Comparison of ENCODE assay signal across 11 mouse cellular contexts in genomic region chr15:84183967-84184366, GRCm38 (mm10). TPM values are rescaled to one million over a fixed set of nuclear protein-coding genes. Genes with fewer than 3 reads are reported as not detected.
DNase-seq lines count a peak whose midpoint lies in the region; ATAC-seq and TF ChIP-seq lines count a peak whose summit lies in the region.
"Had no signal": no experiment of that assay in that cellular context is flagged by ENCODE, and none has a peak within 500 bp of the region (broad histone marks: within the 10 kb centered on the region; RNA-seq: fewer than 3 reads in every experiment).

No protein-coding gene starts in this region.

- TF ChIP-seq CTCF in gastrocnemius, adult 2 months (IDR thresholded peaks at IDR 0.05): no peak
- TF ChIP-seq CTCF in left cerebral cortex, adult 2 months (IDR thresholded peaks at IDR 0.05): no peak

- no peak overlapping the region for H3K4me3 ChIP-seq in gastrocnemius, adult 2 months
- no peak overlapping the region for H3K4me3 ChIP-seq in left cerebral cortex, adult 2 months
- H3K4me3 ChIP-seq: forebrain, embryonic 15.5 days had no signal

- H3K27ac ChIP-seq in gastrocnemius, adult 2 months: peak overlapping the region; percentile 28
- no peak overlapping the region for H3K27ac ChIP-seq in left cerebral cortex, adult 2 months
- H3K27ac ChIP-seq: forebrain, embryonic 15.5 days had no signal

- intact Hi-C loops in gastrocnemius, adult 2 months (cut with DNase I): no loop called here
- intact Hi-C loops in gastrocnemius, postnatal 36 days (cut with DNase I): no loop called here
- intact Hi-C loops in left cerebral cortex, adult 2 months (cut with DNase I): no loop called here

- peak; percentile 34 for DNase-seq in gastrocnemius, adult 2 months
- DNase-seq in gastrocnemius, postnatal 36 days: no peak
- DNase-seq in retina, postnatal 1 day: peak; percentile 6
- no peak for DNase-seq in retina, embryonic 14.5 days (ENCODE audit: low spot score)
- DNase-seq in kidney, postnatal 14 days: peak; percentile 33
- DNase-seq in left cerebral cortex, adult 2 months (ENCODE audit: extremely low spot score in 1 of 2, low spot score in 2 of 2): no peak
- no peak for DNase-seq in cerebellum, adult 9-10 months
- DNase-seq: cerebellum, adult 9-11 months had no signal

- ATAC-seq in erythroblast, adult 5-6 weeks (replicated peaks; ENCODE audit: low FRiP score, poor library complexity, severe bottlenecking): no peak
- ATAC-seq: forebrain, embryonic 15.5 days had no signal

RNA-seq across cellular contexts. Expression of gene Samm50, which starts 8.1 kb away (rescaled TPM):
- total RNA-seq in gastrocnemius, adult 2 months (2021): 100 to 1,000 TPM; 154 to 224 TPM
- total RNA-seq in gastrocnemius, postnatal 36 days (2021): 100 to 1,000 TPM; 169 to 174 TPM
- 9.6 and 13.2 TPM in 2 replicates for total RNA-seq in erythroblast, adult 5-6 weeks (2015; ENCODE audit: low replicate concordance)
- 7.0 and 18.7 TPM in 2 replicates for total RNA-seq in erythroblast, adult 5-6 weeks (2017; ENCODE audit: low replicate concordance)
- total RNA-seq in left cerebral cortex, adult 2 months (2021): 100 to 1,000 TPM in 1 of 2 experiments, 10 to 100 TPM in 1; 99.4 to 111 TPM

RNA-seq across cellular contexts. Expression of gene Pnpla3, which starts 16.3 kb away (rescaled TPM):
- 10 to 100 TPM in 1 of 2 experiments, 1 to 10 TPM in 1; 1.8 to 18.9 TPM for total RNA-seq in gastrocnemius, adult 2 months (2021)
- 1 to 10 TPM; 3.8 to 5.9 TPM for total RNA-seq in gastrocnemius, postnatal 36 days (2021)
- total RNA-seq in erythroblast, adult 5-6 weeks (2015; ENCODE audit: low replicate concordance): not detected in 2 replicates
- not detected in 2 replicates for total RNA-seq in erythroblast, adult 5-6 weeks (2017; ENCODE audit: low replicate concordance)
- 10 to 100 TPM; 10.9 to 12.0 TPM for total RNA-seq in left cerebral cortex, adult 2 months (2021)
- total RNA-seq: neutrophil, adult 5-6 weeks had no signal

RNA-seq across cellular contexts. Expression of gene Parvb, which starts 47.9 kb away (rescaled TPM):
- total RNA-seq in gastrocnemius, adult 2 months (2021): 10 to 100 TPM; 48.4 to 63.3 TPM
- 10 to 100 TPM; 45.8 to 49.5 TPM for total RNA-seq in gastrocnemius, postnatal 36 days (2021)
- 21.5 and 23.6 TPM in 2 replicates for total RNA-seq in erythroblast, adult 5-6 weeks (2015; ENCODE audit: low replicate concordance)
- 12.1 and 15.3 TPM in 2 replicates for total RNA-seq in erythroblast, adult 5-6 weeks (2017; ENCODE audit: low replicate concordance)
- total RNA-seq in left cerebral cortex, adult 2 months (2021): 10 to 100 TPM; 19.3 to 20.9 TPM

Comparison
In these comparisons a context has a peak if more than half of its experiments do, and no peak if none do; other contexts are left out.
1. DNase-seq: peak in gastrocnemius, adult 2 months (single experiment), retina, postnatal 1 day (single experiment) and kidney, postnatal 14 days (single experiment); none in gastrocnemius, postnatal 36 days (0 of 2), retina, embryonic 14.5 days (single experiment), left cerebral cortex, adult 2 months (0 of 2) and cerebellum, adult 9-10 months (single experiment).
2. RNA of gene Samm50, which starts 8.1 kb away (total RNA-seq): 154 to 224 TPM in gastrocnemius, adult 2 months, 169 to 174 TPM in gastrocnemius, postnatal 36 days and 99.4 to 111 TPM in left cerebral cortex, adult 2 months; 7.0 to 18.7 TPM in erythroblast, adult 5-6 weeks; every median in the first group is over 4 times any median in the second.